In genomic region chr8:70282603-70283135, GRCm38 (mm10) we compare ENCODE assay signal across 8 mouse cellular contexts. TPM values are rescaled to one million over a fixed set of nuclear protein-coding genes. Genes with fewer than 3 reads are reported as not detected.
A peak's percentile ranks its signal among the peaks of the same experiment; 100 is the strongest.
DNase-seq lines count a peak whose midpoint lies in the region; ATAC-seq lines count a peak whose summit lies in the region.

Gene Homer3, plus strand, starts transcription at chr8:70282827.

- peak within 1 kb of the TSS; percentile 75 to 76 for H3K4me3 ChIP-seq in heart, embryonic 14.5 days (ENCODE audit: control insufficient read depth in 1 of 2, insufficient read depth in 1 of 2, low read depth in 1 of 2, low read length in 2 of 2)
- H3K4me3 ChIP-seq in liver, embryonic 13.5 days (replicated peaks) = peak within 1 kb of the TSS; percentile 72
- peak within 1 kb of the TSS; percentile 87 for H3K4me3 ChIP-seq in stomach, embryonic 16.5 days (replicated peaks; ENCODE audit: low read length)

- H3K9ac ChIP-seq in heart, embryonic 14.5 days (ENCODE audit: low read length) = peak within 1 kb of the TSS; percentile 92
- peak within 1 kb of the TSS; percentile 84 for H3K9ac ChIP-seq in liver, embryonic 13.5 days
- H3K9ac ChIP-seq in stomach, embryonic 16.5 days (ENCODE audit: low read length) = peak within 1 kb of the TSS; percentile 92

- 2% methylated on average over 32 of the region's 36 CpGs for WGBS in heart, embryonic 14.5 days
- WGBS in liver, embryonic 13.5 days (ENCODE audit: insufficient replicate concordance) = 1% methylated on average over 35 of the region's 36 CpGs
- 2% methylated on average over 36 of the region's 36 CpGs for WGBS in stomach, embryonic 16.5 days

- peaks cover 24 to 25% of the 10 kb centered on the region in 2 experiments for H3K4me1 ChIP-seq in heart, embryonic 14.5 days (ENCODE audit: control insufficient read depth in 2 of 2, insufficient read depth in 2 of 2, low read length in 2 of 2)
- peaks cover 50% of the 10 kb centered on the region for H3K4me1 ChIP-seq in liver, embryonic 13.5 days (replicated peaks)
- peaks cover 8% of the 10 kb centered on the region for H3K4me1 ChIP-seq in stomach, embryonic 16.5 days (ENCODE audit: control insufficient read depth, insufficient read depth, low read length)

- DNase-seq in CD4-positive helper T cell, adult 2 months (ENCODE audit: low read depth, low spot score) = peak; percentile 86
- DNase-seq in brain, embryonic 18.5 days (ENCODE audit: low read depth, low spot score) = peak; percentile 39
- DNase-seq in fibroblast of lung, adult 2 months (ENCODE audit: low read depth) = peak; percentile 61
- peak; percentile 94 for DNase-seq in kidney, postnatal 14 days
- DNase-seq in liver, embryonic 13.5 days = peak; percentile 74
- DNase-seq in neural tube, embryonic 10.5 days (ENCODE audit: extremely low spot score, low spot score) = peak; percentile 96

- H3K9me3 ChIP-seq in heart, embryonic 14.5 days (ENCODE audit: control insufficient read depth, low read length) = no peaks in the 10 kb centered on the region
- H3K9me3 ChIP-seq in liver, embryonic 13.5 days (replicated peaks) = peaks cover 7% of the 10 kb centered on the region; the same call in 1 of the 2 replicates
- H3K9me3 ChIP-seq in stomach, embryonic 16.5 days (replicated peaks; ENCODE audit: control insufficient read depth, low read length) = no peaks in the 10 kb centered on the region; the same call in 1 of the 2 replicates

- H3K36me3 ChIP-seq in heart, embryonic 14.5 days (ENCODE audit: control insufficient read depth, insufficient read depth, low read length) = peaks cover 31% of the 10 kb centered on the region
- peaks cover 30% of the 10 kb centered on the region for H3K36me3 ChIP-seq in liver, embryonic 13.5 days
- H3K36me3 ChIP-seq in stomach, embryonic 16.5 days (ENCODE audit: control insufficient read depth, insufficient read depth, low read length) = peaks cover 19% of the 10 kb centered on the region

- H3K4me2 ChIP-seq in heart, embryonic 14.5 days (ENCODE audit: low read length) = peak within 1 kb of the TSS; percentile 85
- peak within 1 kb of the TSS; percentile 97 for H3K4me2 ChIP-seq in liver, embryonic 13.5 days
- H3K4me2 ChIP-seq in stomach, embryonic 16.5 days (ENCODE audit: low read depth, low read length) = peak within 1 kb of the TSS; percentile 89

- peak within 1 kb of the TSS; percentile 36 to 65 for H3K27ac ChIP-seq in heart, embryonic 14.5 days (replicated peaks in 1 of 2; ENCODE audit: control insufficient read depth in 1 of 2, insufficient read depth in 1 of 2, low read depth in 2 of 2, low read length in 2 of 2)
- H3K27ac ChIP-seq in liver, embryonic 13.5 days = peak within 1 kb of the TSS; percentile 66
- peak within 1 kb of the TSS; percentile 74 for H3K27ac ChIP-seq in stomach, embryonic 16.5 days (ENCODE audit: low read length)

- peak; percentile 80 for ATAC-seq in heart, embryonic 14.5 days (ENCODE audit: insufficient number of reproducible peaks, insufficient read depth, low FRiP score, low read depth)
- peak; percentile 84 for ATAC-seq in liver, embryonic 13.5 days (ENCODE audit: low read depth)
- peak; percentile 87 for ATAC-seq in stomach, embryonic 16.5 days (ENCODE audit: insufficient read depth, low FRiP score)

- no peaks in the 10 kb centered on the region for H3K27me3 ChIP-seq in heart, embryonic 14.5 days (ENCODE audit: control insufficient read depth, insufficient read depth, low read length)
- peaks cover 10% of the 10 kb centered on the region; the same call in 1 of the 2 replicates for H3K27me3 ChIP-seq in liver, embryonic 13.5 days
- H3K27me3 ChIP-seq in stomach, embryonic 16.5 days (ENCODE audit: control insufficient read depth, insufficient read depth, low read length) = no peaks in the 10 kb centered on the region

RNA-seq across cellular contexts. Expression of gene Homer3, which starts in this region (rescaled TPM):
- 22.2 and 25.0 TPM in 2 replicates for polyA plus RNA-seq in heart, embryonic 14.5 days (2014; fragmentation: Nextera tagmentation; extraction: Ambion mirVana)
- polyA plus RNA-seq in liver, embryonic 13.5 days (2015; fragmentation: Nextera tagmentation; extraction: Ambion mirVana) = 8.6 and 9.4 TPM in 2 replicates
- 27.3 and 32.5 TPM in 2 replicates for polyA plus RNA-seq in stomach, embryonic 16.5 days (2015; fragmentation: Nextera tagmentation; extraction: Ambion mirVana)

Comparison
In these comparisons a context has a peak if more than half of its experiments do, and no peak if none do; other contexts are left out.
1. Peak in every context shown above with its lines: DNase-seq, ATAC-seq, H3K4me3 ChIP-seq and H3K27ac ChIP-seq.
2. DNase-seq: peak in every context shown above with its lines; median percentile 96 in neural tube, embryonic 10.5 days; 94 in kidney, postnatal 14 days; 86 in CD4-positive helper T cell, adult 2 months; 74 in liver, embryonic 13.5 days; 61 in fibroblast of lung, adult 2 months; 39 in brain, embryonic 18.5 days.